Mouse (Mus musculus) heart, postnatal 25 days (tissue): ENCODE measurements around the gene Ftsj3. TPM values are rescaled to one million over a fixed set of nuclear protein-coding genes. Genes with fewer than 3 reads are reported as not detected.
"Not testable (repeated sequence)": the region's sequence is repeated elsewhere in the genome, so short reads cannot be mapped to it uniquely, and the experiment has no call there.

Source experiments
- DNase-seq: peaks from one replicate; pipeline ENCODE4 v3.0.0; 2022; ENCODE audit warnings: low spot score
- intact Hi-C: fragments of 180-260 bp; cut with DNase I; formaldehyde crosslinking; loops from one replicate; pipeline ENCODE4 v1.15.1; 2025
- total RNA-seq, 2 experiments: library from RNA; stranded (reverse); gene quantifications; 2 replicates each; pipeline ENCODE4 v1.2.3; 2021

The Ftsj3 gene
- total RNA-seq, 2 experiments from 2014 or later = 20.8 to 21.8 TPM

GRCm38 (mm10) chr11:106215450-106215859, 40.4 kb downstream of the Ftsj3 start:
- intact Hi-C loops = loop anchor here (2.0 kb wide), 1 partner anchor 21 kb away; no protein-coding TSS in a partner anchor
- no peak for DNase-seq

- intact Hi-C loops = loop anchor here (2.0 kb wide), 1 partner anchor 20 kb away; no protein-coding TSS in a partner anchor
Measured at GRCm38 (mm10) chr11:106214856-106215255, 41.0 kb downstream of the Ftsj3 start.

GRCm38 (mm10) chr11:106212771-106213170, 43.1 kb downstream of the Ftsj3 start:
- DNase-seq = no peak
- intact Hi-C loops = no loop called here

More at GRCm38 (mm10) chr11:106214856-106215255, 41.0 kb downstream of the Ftsj3 start:
- DNase-seq = no peak

DNA sequence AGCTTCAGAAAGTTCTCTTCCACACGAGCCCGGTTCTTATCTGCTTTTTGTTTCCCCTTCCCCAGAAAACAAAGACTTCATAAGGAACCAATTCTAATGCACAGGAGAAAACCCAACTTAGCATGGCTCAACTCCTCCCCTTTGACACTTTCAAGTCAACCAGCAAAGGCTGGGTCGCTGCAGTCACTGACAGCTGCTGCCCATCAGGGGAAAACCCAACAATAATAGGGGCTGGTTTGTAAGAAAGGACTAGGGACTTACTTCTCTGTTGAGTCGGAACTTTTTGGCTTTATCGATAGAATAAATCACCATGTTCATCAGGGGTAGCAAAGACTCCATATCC, 53.8 kb downstream of the Ftsj3 start, which contains the start of gene Strada:
Gene Strada, minus strand, starts transcription at position 46 of the 343 bp plus-strand sequence.
- DNase-seq = no peak
- intact Hi-C loops = no loop called here

GRCm38 (mm10) chr11:106201337-106202122, 54.3 kb downstream of the Ftsj3 start:
- DNase-seq = no peak
- intact Hi-C loops = no loop called here

DNA sequence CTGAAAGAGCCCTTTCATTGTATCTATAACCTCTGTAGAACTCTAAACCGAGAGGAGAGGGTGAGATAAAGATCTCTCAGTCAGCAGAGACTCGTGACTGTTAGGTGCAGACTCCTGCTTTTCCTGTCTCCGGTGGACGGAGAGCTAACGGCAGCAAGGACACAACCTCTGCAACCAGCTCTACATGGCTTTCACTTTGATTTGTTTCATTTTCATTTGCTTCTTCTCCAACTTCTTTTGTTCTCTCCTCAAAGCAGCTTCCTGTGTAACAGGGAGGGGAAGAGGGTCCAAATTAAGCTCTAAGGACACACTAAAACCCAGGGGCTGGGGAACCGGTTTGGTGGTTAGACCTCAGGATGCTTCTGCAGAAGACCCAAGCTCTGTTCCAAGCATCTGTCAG, 55.1 kb downstream of the Ftsj3 start:
- DNase-seq = no peak
- intact Hi-C loops = no loop called here

GRCm38 (mm10) chr11:106199997-106200396, 55.9 kb downstream of the Ftsj3 start:
- DNase-seq, intact Hi-C loops: not testable (repeated sequence)

Other genes with a start within 250 kb of the Ftsj3 start
- gene Kcnh6, start 248.0 kb downstream of the Ftsj3 start, total RNA-seq = under 1 TPM in 1 of 2 experiments, not detected in 1; 0.39 TPM
- 10 to 100 TPM; 41.0 to 42.6 TPM for gene Dcaf7, start 219.2 kb downstream of the Ftsj3 start, total RNA-seq
- gene Taco1, start 190.0 kb downstream of the Ftsj3 start, total RNA-seq = 10 to 100 TPM; 68.3 to 71.5 TPM
- gene Map3k3, start 171.5 kb downstream of the Ftsj3 start, total RNA-seq = 10 to 100 TPM; 35.7 to 42.7 TPM
- not detected for gene Gm10840, start 95.2 kb downstream of the Ftsj3 start, total RNA-seq
- 1 to 10 TPM; 4.3 to 5.9 TPM for gene Limd2, start 95.2 kb downstream of the Ftsj3 start, total RNA-seq
- 1 to 10 TPM; 6.4 to 6.6 TPM for gene Strada, start 53.9 kb downstream of the Ftsj3 start, total RNA-seq
- gene Ccdc47, start 39.7 kb downstream of the Ftsj3 start, total RNA-seq = 10 to 100 TPM; 61.9 to 69.2 TPM
- 10 to 100 TPM; 24.5 to 25.7 TPM for gene Ddx42, start 39.2 kb downstream of the Ftsj3 start, total RNA-seq
- gene Psmc5, start 75 bp upstream of the Ftsj3 start, total RNA-seq = 100 to 1,000 TPM; 103 to 107 TPM
- gene Smarcd2, start 16.9 kb upstream of the Ftsj3 start, total RNA-seq = 10 to 100 TPM; 17.7 to 21.5 TPM
- gene Tcam1, start 20.6 kb upstream of the Ftsj3 start, total RNA-seq = not detected
- not detected for gene Gh, start 45.8 kb upstream of the Ftsj3 start, total RNA-seq
- 1 to 10 TPM; 1.3 to 2.8 TPM for gene Cd79b, start 58.7 kb upstream of the Ftsj3 start, total RNA-seq
- gene Scn4a, start 97.2 kb upstream of the Ftsj3 start, total RNA-seq = 1 to 10 TPM; 9.7 to 9.9 TPM
- under 1 TPM; 0.73 to 0.95 TPM for gene Prr29, start 109.4 kb upstream of the Ftsj3 start, total RNA-seq
- gene Icam2, start 132.0 kb upstream of the Ftsj3 start, total RNA-seq = 10 to 100 TPM; 26.1 to 32.0 TPM
- 10 to 100 TPM; 10.0 to 10.2 TPM for gene Ern1, start 231.8 kb upstream of the Ftsj3 start, total RNA-seq